Mouse (Mus musculus): ENCODE data around the gene Wdr49. TPM values are rescaled to one million over a fixed set of nuclear protein-coding genes. Genes with fewer than 3 reads are reported as not detected.

Wdr49 gene
- total RNA-seq (2015; ENCODE audit: low replicate concordance) (not detected in 2 replicates), total RNA-seq (2017; ENCODE audit: low replicate concordance) (0.77 TPM in 1 of 2 replicates, not detected in the other)

GRCm38 (mm10) chr3:75482056-75482455 is at the start of gene Wdr49:
TSS of gene Wdr49 (minus strand) at chr3:75482156.
- no peak for ATAC-seq (replicated peaks; ENCODE audit: low FRiP score, poor library complexity, severe bottlenecking)

GRCm38 (mm10) chr3:75531074-75531473 is 49.1 kb upstream of the Wdr49 start:
- ATAC-seq (replicated peaks; ENCODE audit: low FRiP score, poor library complexity, severe bottlenecking): no peak

GRCm38 (mm10) chr3:75522527-75522926 is 40.6 kb upstream of the Wdr49 start:
- no peak for ATAC-seq (replicated peaks; ENCODE audit: low FRiP score, poor library complexity, severe bottlenecking)

- ATAC-seq (replicated peaks; ENCODE audit: low FRiP score, poor library complexity, severe bottlenecking): no peak
Observed at GRCm38 (mm10) chr3:75521314-75521713, 39.4 kb upstream of the Wdr49 start.

- 0 out of 2 replicates have a peak, but pooled peaks have one; percentile 67 for ATAC-seq (replicated peaks; ENCODE audit: low FRiP score, poor library complexity, severe bottlenecking)
Observed at GRCm38 (mm10) chr3:75517631-75518250, 35.8 kb upstream of the Wdr49 start.

- ATAC-seq (replicated peaks; ENCODE audit: low FRiP score, poor library complexity, severe bottlenecking): no peak
Observed at GRCm38 (mm10) chr3:75498961-75499960, 17.3 kb upstream of the Wdr49 start.

GRCm38 (mm10) chr3:75492913-75493312 is 11.0 kb upstream of the Wdr49 start:
- ATAC-seq (replicated peaks; ENCODE audit: low FRiP score, poor library complexity, severe bottlenecking): no peak

GRCm38 (mm10) chr3:75475106-75475505 is 6.8 kb downstream of the Wdr49 start:
- no peak for ATAC-seq (replicated peaks; ENCODE audit: low FRiP score, poor library complexity, severe bottlenecking)

- no peak for ATAC-seq (replicated peaks; ENCODE audit: low FRiP score, poor library complexity, severe bottlenecking)
Observed at GRCm38 (mm10) chr3:75474657-75475056, 7.3 kb downstream of the Wdr49 start.

- no peak for ATAC-seq (replicated peaks; ENCODE audit: low FRiP score, poor library complexity, severe bottlenecking)
Observed at GRCm38 (mm10) chr3:75468154-75468553, 13.8 kb downstream of the Wdr49 start.

- ATAC-seq (replicated peaks; ENCODE audit: low FRiP score, poor library complexity, severe bottlenecking): no peak
Observed at GRCm38 (mm10) chr3:75430564-75431181, 51.3 kb downstream of the Wdr49 start.

GRCm38 (mm10) chr3:75395918-75396317 is 86.0 kb downstream of the Wdr49 start:
- ATAC-seq (replicated peaks; ENCODE audit: low FRiP score, poor library complexity, severe bottlenecking): no peak

GRCm38 (mm10) chr3:75395121-75395895 is 86.6 kb downstream of the Wdr49 start:
- no peak for ATAC-seq (replicated peaks; ENCODE audit: low FRiP score, poor library complexity, severe bottlenecking)

- no peak for ATAC-seq (replicated peaks; ENCODE audit: low FRiP score, poor library complexity, severe bottlenecking)
Observed at GRCm38 (mm10) chr3:75394487-75394886, 87.5 kb downstream of the Wdr49 start.

- ATAC-seq (replicated peaks; ENCODE audit: low FRiP score, poor library complexity, severe bottlenecking): no peak
Observed at GRCm38 (mm10) chr3:75381776-75382175, 100.2 kb downstream of the Wdr49 start.

GRCm38 (mm10) chr3:75353972-75354371 is 128.0 kb downstream of the Wdr49 start:
- ATAC-seq (replicated peaks; ENCODE audit: low FRiP score, poor library complexity, severe bottlenecking): no peak

GRCm38 (mm10) chr3:75337196-75337595 is 144.8 kb downstream of the Wdr49 start:
- ATAC-seq (replicated peaks; ENCODE audit: low FRiP score, poor library complexity, severe bottlenecking): no peak

- ATAC-seq (replicated peaks; ENCODE audit: low FRiP score, poor library complexity, severe bottlenecking): no peak
Observed at GRCm38 (mm10) chr3:75320999-75321398, 161.0 kb downstream of the Wdr49 start.

- ATAC-seq (replicated peaks; ENCODE audit: low FRiP score, poor library complexity, severe bottlenecking): no peak
Observed at GRCm38 (mm10) chr3:75308861-75309260, 173.1 kb downstream of the Wdr49 start.

GRCm38 (mm10) chr3:75308228-75308627 is 173.7 kb downstream of the Wdr49 start:
- no peak for ATAC-seq (replicated peaks; ENCODE audit: low FRiP score, poor library complexity, severe bottlenecking)

All from erythroid progenitor cell, adult 5-6 weeks (primary cell).